ENCODE assay signal across 9 mouse cellular contexts in genomic region chr11:98326741-98327135, GRCm38 (mm10). TPM values are rescaled to one million over a fixed set of nuclear protein-coding genes. Genes with fewer than 3 reads are reported as not detected.
DNase-seq lines count a peak whose midpoint lies in the region; ATAC-seq and TF ChIP-seq lines count a peak whose summit lies in the region.
"Had no signal": no experiment of that assay in that cellular context is flagged by ENCODE, and none has a peak within 500 bp of the region (broad histone marks: within the 10 kb centered on the region; RNA-seq: fewer than 3 reads in every experiment).

No protein-coding gene starts in this region.

- intact Hi-C loops in heart, postnatal 10 days (cut with DNase I), result no loop called here

- 0% methylated on average over 19 of the region's 19 CpGs for WGBS in heart, embryonic 12.5 days
- 2% methylated on average over 19 of the region's 19 CpGs for WGBS in forebrain, embryonic 11.5 days
- 0% methylated on average over 19 of the region's 19 CpGs for whole genome bisulfite sequencing in limb, embryonic 13.5 days

- in situ Hi-C loops in ES-E14 (cut with MboI; ENCODE audit: low sequenced_read_pairs in 2 of 2, unreplicated experiment in 2 of 2), result no loop called here

- H3K4me2 ChIP-seq in heart, embryonic 12.5 days, result peak overlapping the region; percentile 64
- peak overlapping the region; percentile 32; the same call in 1 of the 2 replicates for H3K4me2 ChIP-seq in forebrain, embryonic 11.5 days (ENCODE audit: low read depth, low read length, severe bottlenecking)
- H3K4me2 ChIP-seq in limb, embryonic 13.5 days (replicated peaks), result peak overlapping the region; percentile 50

- H3K27me3 ChIP-seq in heart, embryonic 12.5 days (replicated peaks), result peaks cover 98% of the 10 kb centered on the region
- peaks cover 99% of the 10 kb centered on the region for H3K27me3 ChIP-seq in forebrain, embryonic 11.5 days (ENCODE audit: control insufficient read depth, insufficient read depth, low read length)
- peaks cover 100% of the 10 kb centered on the region for H3K27me3 ChIP-seq in limb, embryonic 13.5 days

- no peak overlapping the region for H3K27ac ChIP-seq in heart, embryonic 12.5 days (ENCODE audit: poor library complexity, severe bottlenecking)
- no peak overlapping the region for H3K27ac ChIP-seq in ES-E14 (ENCODE audit: insufficient read depth, low read depth, low read length, poor library complexity, severe bottlenecking)
- no peak overlapping the region for H3K27ac ChIP-seq in forebrain, embryonic 11.5 days (ENCODE audit: low read depth, low read length)
- no peak overlapping the region for H3K27ac ChIP-seq in limb, embryonic 13.5 days

- no peak for DNase-seq in heart, postnatal 10 days
- DNase-seq in ES-E14 (ENCODE audit: low read depth, low spot score), result no peak
- DNase-seq in forebrain, embryonic 11.5 days (ENCODE audit: low spot score), result peak; percentile 40
- DNase-seq in thymus, postnatal 4 days, result no peak
- no peak for DNase-seq in frontal cortex, postnatal 10 days (ENCODE audit: low spot score in 2 of 2)
- no peak for DNase-seq in thymus, postnatal 10 days (ENCODE audit: low spot score in 2 of 2)

- H3K9ac ChIP-seq in heart, embryonic 12.5 days, result no peak overlapping the region
- 0 out of 2 replicates have a peak overlapping the region, but pooled peaks have one; percentile 0 for H3K9ac ChIP-seq in ES-E14 (ENCODE audit: insufficient read depth, low read depth, low read length, poor library complexity, severe bottlenecking)
- no peak overlapping the region for H3K9ac ChIP-seq in forebrain, embryonic 11.5 days (ENCODE audit: low read length)
- H3K9ac ChIP-seq in limb, embryonic 13.5 days, result no peak overlapping the region

- H3K4me3 ChIP-seq in heart, embryonic 12.5 days, result peak overlapping the region; percentile 37
- H3K4me3 ChIP-seq in ES-E14 (ENCODE audit: insufficient read depth in 1 of 2, low read depth in 1 of 2, low read length in 2 of 2, poor library complexity in 1 of 2, severe bottlenecking in 1 of 2), result peak overlapping the region in 1 of 2 experiments; percentile 56; a peak in 1 of 4 replicates
- peak overlapping the region; percentile 24 for H3K4me3 ChIP-seq in forebrain, embryonic 11.5 days (ENCODE audit: low read depth, low read length)
- peak overlapping the region; percentile 30; the same call in 1 of the 2 replicates for H3K4me3 ChIP-seq in limb, embryonic 13.5 days

- H3K36me3 ChIP-seq in heart, embryonic 12.5 days, result no peaks in the 10 kb centered on the region
- no peaks in the 10 kb centered on the region for H3K36me3 ChIP-seq in ES-E14 (ENCODE audit: control insufficient read depth, insufficient read depth, low read length, poor library complexity, severe bottlenecking)
- no peaks in the 10 kb centered on the region for H3K36me3 ChIP-seq in forebrain, embryonic 11.5 days (ENCODE audit: control insufficient read depth, insufficient read depth, low read length)
- no peaks in the 10 kb centered on the region for H3K36me3 ChIP-seq in limb, embryonic 13.5 days

- no peak for ATAC-seq in heart, embryonic 12.5 days (ENCODE audit: insufficient number of reproducible peaks, low FRiP score)
- no peak for ATAC-seq in forebrain, embryonic 11.5 days (replicated peaks; ENCODE audit: low FRiP score)
- no peak for ATAC-seq in limb, embryonic 13.5 days (ENCODE audit: low FRiP score, low read depth)

- peaks cover 22% of the 10 kb centered on the region for H3K4me1 ChIP-seq in heart, embryonic 12.5 days (replicated peaks)
- peaks cover 0 to 4% of the 10 kb centered on the region in 2 experiments; a peak in 1 of 4 replicates for H3K4me1 ChIP-seq in ES-E14 (ENCODE audit: control insufficient read depth in 2 of 2, insufficient read depth in 2 of 2, low read length in 2 of 2, poor library complexity in 1 of 2)
- peaks cover 13% of the 10 kb centered on the region for H3K4me1 ChIP-seq in forebrain, embryonic 11.5 days (replicated peaks; ENCODE audit: control insufficient read depth, insufficient read depth, low read length)
- peaks cover 22% of the 10 kb centered on the region for H3K4me1 ChIP-seq in limb, embryonic 13.5 days

- H3K9me3 ChIP-seq in heart, embryonic 12.5 days (replicated peaks), result no peaks in the 10 kb centered on the region
- H3K9me3 ChIP-seq in ES-E14 (ENCODE audit: control insufficient read depth, insufficient read depth, low read depth, low read length), result no peaks in the 10 kb centered on the region
- H3K9me3 ChIP-seq in forebrain, embryonic 11.5 days (ENCODE audit: control insufficient read depth, low read length), result no peaks in the 10 kb centered on the region
- no peaks in the 10 kb centered on the region for H3K9me3 ChIP-seq in limb, embryonic 13.5 days

TF ChIP-seq in ES-E14, 5 proteins besides CTCF, POLR2A, EP300 and RAD21:
- TF ChIP-seq ZNF384 (IDR thresholded peaks at IDR 0.05; ENCODE audit: low read depth, low read length), result no peak
- TF ChIP-seq MAFK (IDR thresholded peaks at IDR 0.05; ENCODE audit: insufficient read depth, low read depth, low read length), result no peak
- TF ChIP-seq ZC3H11A (IDR thresholded peaks at IDR 0.05; ENCODE audit: borderline replicate concordance, low read depth, low read length), result no peak
- TF ChIP-seq HCFC1 (IDR thresholded peaks at IDR 0.05; ENCODE audit: borderline replicate concordance, insufficient read depth, low read length), result no peak

RNA-seq across cellular contexts. Expression of gene Neurod2, which starts 2.7 kb away (rescaled TPM):
- not detected in 2 replicates for polyA plus RNA-seq in heart, embryonic 12.5 days (2016; fragmentation: Nextera tagmentation; extraction: Ambion mirVana)
- not detected for total RNA-seq in heart, postnatal 10 days (2021)
- total RNA-seq in ES-E14 (2012; rRNA removed), result not detected in 2 replicates
- polyA plus RNA-seq in forebrain, embryonic 11.5 days (2014; fragmentation: Nextera tagmentation; extraction: Ambion mirVana), result 3.8 and 5.8 TPM in 2 replicates
- polyA plus RNA-seq in limb, embryonic 13.5 days (2015; fragmentation: Nextera tagmentation; extraction: Ambion mirVana), result not detected in 2 replicates
- total RNA-seq: CH12.LX had no signal

RNA-seq across cellular contexts. Expression of gene Ppp1r1b, which starts 21.5 kb away (rescaled TPM):
- polyA plus RNA-seq in heart, embryonic 12.5 days (2016; fragmentation: Nextera tagmentation; extraction: Ambion mirVana), result 30.4 and 32.2 TPM in 2 replicates
- 1 to 10 TPM; 2.7 to 4.0 TPM for total RNA-seq in heart, postnatal 10 days (2021)
- total RNA-seq in ES-E14 (2012; rRNA removed), result 0.22 and 0.79 TPM in 2 replicates
- polyA plus RNA-seq in forebrain, embryonic 11.5 days (2014; fragmentation: Nextera tagmentation; extraction: Ambion mirVana), result 0.29 and 0.41 TPM in 2 replicates
- 1.5 and 1.9 TPM in 2 replicates for polyA plus RNA-seq in limb, embryonic 13.5 days (2015; fragmentation: Nextera tagmentation; extraction: Ambion mirVana)

RNA-seq across cellular contexts. Expression of gene Stard3, which starts 31.4 kb away (rescaled TPM):
- polyA plus RNA-seq in heart, embryonic 12.5 days (2016; fragmentation: Nextera tagmentation; extraction: Ambion mirVana), result 45.2 and 47.6 TPM in 2 replicates
- total RNA-seq in heart, postnatal 10 days (2021), result 10 to 100 TPM; 23.9 to 24.5 TPM
- 40.2 and 59.8 TPM in 2 replicates for total RNA-seq in ES-E14 (2012; rRNA removed)
- polyA plus RNA-seq in forebrain, embryonic 11.5 days (2014; fragmentation: Nextera tagmentation; extraction: Ambion mirVana), result 38.1 and 39.9 TPM in 2 replicates
- 41.9 and 43.2 TPM in 2 replicates for polyA plus RNA-seq in limb, embryonic 13.5 days (2015; fragmentation: Nextera tagmentation; extraction: Ambion mirVana)

RNA-seq across cellular contexts. Expression of gene Tcap, which starts 56.9 kb away (rescaled TPM):
- 143 and 152 TPM in 2 replicates for polyA plus RNA-seq in heart, embryonic 12.5 days (2016; fragmentation: Nextera tagmentation; extraction: Ambion mirVana)
- 100 to 1,000 TPM; 469 to 500 TPM for total RNA-seq in heart, postnatal 10 days (2021)
- 0.26 and 0.45 TPM in 2 replicates for total RNA-seq in ES-E14 (2012; rRNA removed)
- polyA plus RNA-seq in forebrain, embryonic 11.5 days (2014; fragmentation: Nextera tagmentation; extraction: Ambion mirVana), result not detected in 2 replicates
- 11.3 and 12.9 TPM in 2 replicates for polyA plus RNA-seq in limb, embryonic 13.5 days (2015; fragmentation: Nextera tagmentation; extraction: Ambion mirVana)
- total RNA-seq: CH12.LX had no signal

RNA-seq across cellular contexts. Expression of gene Pnmt, which starts 59.5 kb away (rescaled TPM):
- polyA plus RNA-seq in heart, embryonic 12.5 days (2016; fragmentation: Nextera tagmentation; extraction: Ambion mirVana), result 1.7 and 2.0 TPM in 2 replicates
- total RNA-seq in heart, postnatal 10 days (2021), result under 1 TPM in 1 of 2 experiments, not detected in 1; 0.31 TPM
- 0.36 TPM in 1 of 2 replicates, not detected in the other for total RNA-seq in ES-E14 (2012; rRNA removed)
- polyA plus RNA-seq in forebrain, embryonic 11.5 days (2014; fragmentation: Nextera tagmentation; extraction: Ambion mirVana), result not detected in 2 replicates
- 1.4 and 1.6 TPM in 2 replicates for polyA plus RNA-seq in limb, embryonic 13.5 days (2015; fragmentation: Nextera tagmentation; extraction: Ambion mirVana)
- total RNA-seq: CH12.LX had no signal

Comparison
In these comparisons a context has a peak if more than half of its experiments do, and no peak if none do; other contexts are left out.
1. RNA of gene Ppp1r1b, which starts 21.5 kb away (polyA plus RNA-seq): 30.4 to 32.2 TPM in heart, embryonic 12.5 days; 1.5 to 1.9 TPM in limb, embryonic 13.5 days and 0.29 to 0.41 TPM in forebrain, embryonic 11.5 days; every median in the first group is over 10 times any median in the second.
2. Peak in every context shown above with its lines, with median percentiles within 50 percentile points of each other: H3K4me2 ChIP-seq.